Mouse (Mus musculus): ENCODE data around the gene Rnf168. TPM values are rescaled to one million over a fixed set of nuclear protein-coding genes. Genes with fewer than 3 reads are reported as not detected.

The Rnf168 gene
- polyA plus RNA-seq (2012; rRNA removed; ENCODE audit: low replicate concordance), result 6.2 and 7.4 TPM in 2 replicates

GRCm38 (mm10) chr16:32277308-32278256 lies at the start of gene Rnf168:
TSS of gene Rnf168 (plus strand) at chr16:32277459.

GRCm38 (mm10) chr16:32246952-32247370 lies 30.3 kb upstream of the Rnf168 start, which contains the start of the genes Fbxo45 and Wdr53:
TSS of gene Fbxo45 (minus strand) at chr16:32247158.
TSS of gene Wdr53 (plus strand) at chr16:32247227.

GRCm38 (mm10) chr16:32271291-32271690 lies 6.0 kb upstream of the Rnf168 start, which contains the start of gene Smco1:
TSS of gene Smco1 (plus strand) at chr16:32271468.

GRCm38 (mm10) chr16:32332040-32332555 lies 54.8 kb downstream of the Rnf168 start, which contains the start of gene Ubxn7:
TSS of gene Ubxn7 (plus strand) at chr16:32332257.

Other genes with a start within 250 kb of the Rnf168 start
- gene Pak2, start 198.1 kb upstream of the Rnf168 start, polyA plus RNA-seq (2012; rRNA removed; ENCODE audit: low replicate concordance), result 19.2 and 21.9 TPM in 2 replicates
- gene Pigx, start 177.7 kb upstream of the Rnf168 start, polyA plus RNA-seq (2012; rRNA removed; ENCODE audit: low replicate concordance), result 29.2 and 39.3 TPM in 2 replicates
- gene Cep19, start 177.7 kb upstream of the Rnf168 start, polyA plus RNA-seq (2012; rRNA removed; ENCODE audit: low replicate concordance), result 10.3 and 11.5 TPM in 2 replicates
- gene Nrros, start 111.9 kb upstream of the Rnf168 start, polyA plus RNA-seq (2012; rRNA removed; ENCODE audit: low replicate concordance), result 78.3 and 94.4 TPM in 2 replicates
- gene Bex6, start 97.6 kb upstream of the Rnf168 start, polyA plus RNA-seq (2012; rRNA removed; ENCODE audit: low replicate concordance), result 0.13 and 0.56 TPM in 2 replicates
- 5.3 and 6.6 TPM in 2 replicates for gene Fbxo45, start 30.3 kb upstream of the Rnf168 start, polyA plus RNA-seq (2012; rRNA removed; ENCODE audit: low replicate concordance)
- gene Wdr53, start 30.2 kb upstream of the Rnf168 start, polyA plus RNA-seq (2012; rRNA removed; ENCODE audit: low replicate concordance), result 2.0 and 4.7 TPM in 2 replicates
- 9.6 TPM in 1 of 2 replicates, not detected in the other for gene Smco1, start 6.0 kb upstream of the Rnf168 start, polyA plus RNA-seq (2012; rRNA removed; ENCODE audit: low replicate concordance)
- 6.5 and 13.0 TPM in 2 replicates for gene Ubxn7, start 54.8 kb downstream of the Rnf168 start, polyA plus RNA-seq (2012; rRNA removed; ENCODE audit: low replicate concordance)
- 0.20 TPM in 1 of 2 replicates, not detected in the other for gene Tm4sf19, start 123.0 kb downstream of the Rnf168 start, polyA plus RNA-seq (2012; rRNA removed; ENCODE audit: low replicate concordance)
- 2.2 and 4.4 TPM in 2 replicates for gene Tctex1d2, start 142.2 kb downstream of the Rnf168 start, polyA plus RNA-seq (2012; rRNA removed; ENCODE audit: low replicate concordance)
- 23.3 and 36.9 TPM in 2 replicates for gene Pcyt1a, start 153.5 kb downstream of the Rnf168 start, polyA plus RNA-seq (2012; rRNA removed; ENCODE audit: low replicate concordance)
- not detected in 2 replicates for gene Slc51a, start 210.4 kb downstream of the Rnf168 start, polyA plus RNA-seq (2012; rRNA removed; ENCODE audit: low replicate concordance)
- gene Zdhhc19, start 218.8 kb downstream of the Rnf168 start, polyA plus RNA-seq (2012; rRNA removed; ENCODE audit: low replicate concordance), result not detected in 2 replicates

Data from mammary gland, adult 2 months (tissue).